Mouse (Mus musculus): ENCODE results near the gene Lemd2. TPM values are rescaled to one million over a fixed set of nuclear protein-coding genes. Genes with fewer than 3 reads are reported as not detected.
A peak's percentile ranks its signal among the peaks of the same experiment; 100 is the strongest.

The Lemd2 gene
- polyA plus RNA-seq, 1 experiment = 72.1 TPM

- no peak for TF ChIP-seq SRF (IDR thresholded peaks at IDR 0.05; ENCODE audit: control insufficient read depth, insufficient read length, low read depth)
- TF ChIP-seq USF1 (IDR thresholded peaks at IDR 0.05; ENCODE audit: low read depth) = no peak
- TF ChIP-seq POLR2A (IDR thresholded peaks at IDR 0.05; ENCODE audit: insufficient read length, low read depth) = no peak
- no peak for TF ChIP-seq MYOG (IDR thresholded peaks at IDR 0.05; ENCODE audit: control insufficient read depth in 1 of 3, insufficient read depth in 1 of 3, insufficient read length in 2 of 3, low read depth in 2 of 3)
- no peak for TF ChIP-seq POLR2AphosphoS2 (IDR thresholded peaks at IDR 0.05; ENCODE audit: insufficient read length, low read depth)
- no peak for TF ChIP-seq MYOD1 (IDR thresholded peaks at IDR 0.05; ENCODE audit: control insufficient read depth in 1 of 3, insufficient read length in 2 of 3, low read depth in 2 of 3)
- no peak for TF ChIP-seq TCF12 (IDR thresholded peaks at IDR 0.05; ENCODE audit: insufficient read depth, poor library complexity, severe bottlenecking)
- no peak for TF ChIP-seq MAX (IDR thresholded peaks at IDR 0.05; ENCODE audit: low read depth)
- no peak for TF ChIP-seq E2F4 (IDR thresholded peaks at IDR 0.05; ENCODE audit: insufficient read depth)
- TF ChIP-seq CEBPB (IDR thresholded peaks at IDR 0.05; ENCODE audit: insufficient read depth, poor library complexity, severe bottlenecking) = no peak
- TF ChIP-seq TCF3 (IDR thresholded peaks at IDR 0.05; ENCODE audit: insufficient read length, low read depth) = no peak
- no peak for TF ChIP-seq REST (IDR thresholded peaks at IDR 0.05; ENCODE audit: insufficient read depth, insufficient read length)
- H3K4me3 ChIP-seq = no peak overlapping the region
- no peaks in the 10 kb centered on the region for H3K79me2 ChIP-seq (ENCODE audit: control insufficient read depth, insufficient read depth)
- H3ac ChIP-seq (ENCODE audit: control insufficient read depth, insufficient read length) = no peak overlapping the region
- no peaks in the 10 kb centered on the region for H3K36me3 ChIP-seq (ENCODE audit: control insufficient read depth, insufficient read depth)
- H3K27me3 ChIP-seq (ENCODE audit: control insufficient read depth, insufficient read depth, insufficient read length) = no peaks in the 10 kb centered on the region
- no peak overlapping the region for H3K4me2 ChIP-seq (ENCODE audit: low read depth)
Observed at GRCm38 (mm10) chr17:27212006-27212405, 7.7 kb upstream of the Lemd2 start.

- H3K36me3 ChIP-seq (ENCODE audit: control insufficient read depth, insufficient read depth) = no peaks in the 10 kb centered on the region
- no peak overlapping the region for H3K4me3 ChIP-seq
- no peak for TF ChIP-seq MAX (IDR thresholded peaks at IDR 0.05; ENCODE audit: low read depth)
- H3K79me2 ChIP-seq (ENCODE audit: control insufficient read depth, insufficient read depth) = peaks cover 12% of the 10 kb centered on the region
- H3ac ChIP-seq (ENCODE audit: control insufficient read depth, insufficient read length) = no peak overlapping the region
- peak overlapping the region; percentile 35 for H3K4me2 ChIP-seq (ENCODE audit: low read depth)
- H3K27me3 ChIP-seq (ENCODE audit: control insufficient read depth, insufficient read depth, insufficient read length) = no peaks in the 10 kb centered on the region
Observed at GRCm38 (mm10) chr17:27207113-27207707, 2.9 kb upstream of the Lemd2 start.

- peak overlapping the region; percentile 68 for H3K4me2 ChIP-seq (ENCODE audit: low read depth)
- TF ChIP-seq USF1 (IDR thresholded peaks at IDR 0.05; ENCODE audit: low read depth) (no peak), MYOG (IDR thresholded peaks at IDR 0.05; ENCODE audit: control insufficient read depth in 1 of 3, insufficient read depth in 1 of 3, insufficient read length in 2 of 3, low read depth in 2 of 3) (no peak), MYOD1 (IDR thresholded peaks at IDR 0.05; ENCODE audit: control insufficient read depth in 1 of 3, insufficient read length in 2 of 3, low read depth in 2 of 3) (no peak)
- H3K79me2 ChIP-seq (ENCODE audit: control insufficient read depth, insufficient read depth) = peaks cover 17% of the 10 kb centered on the region
Observed at GRCm38 (mm10) chr17:27203358-27204074, 753 bp downstream of the Lemd2 start.

GRCm38 (mm10) chr17:27202919-27203357 lies 1.3 kb downstream of the Lemd2 start:
- no peaks in the 10 kb centered on the region for H3K36me3 ChIP-seq (ENCODE audit: control insufficient read depth, insufficient read depth)
- no peaks in the 10 kb centered on the region for H3K27me3 ChIP-seq (ENCODE audit: control insufficient read depth, insufficient read depth, insufficient read length)
- TF ChIP-seq REST (IDR thresholded peaks at IDR 0.05; ENCODE audit: insufficient read depth, insufficient read length) = no peak
- no peak for TF ChIP-seq TCF12 (IDR thresholded peaks at IDR 0.05; ENCODE audit: insufficient read depth, poor library complexity, severe bottlenecking)
- TF ChIP-seq MYOG (IDR thresholded peaks at IDR 0.05; ENCODE audit: control insufficient read depth in 1 of 3, insufficient read depth in 1 of 3, insufficient read length in 2 of 3, low read depth in 2 of 3) = no peak
- no peak for TF ChIP-seq USF1 (IDR thresholded peaks at IDR 0.05; ENCODE audit: low read depth)
- no peak for TF ChIP-seq POLR2A (IDR thresholded peaks at IDR 0.05; ENCODE audit: insufficient read length, low read depth)
- TF ChIP-seq CEBPB (IDR thresholded peaks at IDR 0.05; ENCODE audit: insufficient read depth, poor library complexity, severe bottlenecking) = no peak
- TF ChIP-seq MYOD1 (IDR thresholded peaks at IDR 0.05; ENCODE audit: control insufficient read depth in 1 of 3, insufficient read length in 2 of 3, low read depth in 2 of 3) = no peak
- TF ChIP-seq E2F4 (IDR thresholded peaks at IDR 0.05; ENCODE audit: insufficient read depth) = no peak
- no peak for TF ChIP-seq TCF3 (IDR thresholded peaks at IDR 0.05; ENCODE audit: insufficient read length, low read depth)
- no peak for TF ChIP-seq POLR2AphosphoS2 (IDR thresholded peaks at IDR 0.05; ENCODE audit: insufficient read length, low read depth)
- no peak for TF ChIP-seq MAX (IDR thresholded peaks at IDR 0.05; ENCODE audit: low read depth)
- no peak for TF ChIP-seq SRF (IDR thresholded peaks at IDR 0.05; ENCODE audit: control insufficient read depth, insufficient read length, low read depth)
- H3ac ChIP-seq (ENCODE audit: control insufficient read depth, insufficient read length) = peak overlapping the region; percentile 91
- H3K4me2 ChIP-seq (ENCODE audit: low read depth) = peak overlapping the region; percentile 68
- H3K79me2 ChIP-seq (ENCODE audit: control insufficient read depth, insufficient read depth) = peaks cover 17% of the 10 kb centered on the region
- H3K4me3 ChIP-seq = peak overlapping the region; percentile 53

More at GRCm38 (mm10) chr17:27203358-27204074, 753 bp downstream of the Lemd2 start:
- no peaks in the 10 kb centered on the region for H3K27me3 ChIP-seq (ENCODE audit: control insufficient read depth, insufficient read depth, insufficient read length)
- peak overlapping the region; percentile 53 for H3K4me3 ChIP-seq
- H3ac ChIP-seq (ENCODE audit: control insufficient read depth, insufficient read length) = peak overlapping the region; percentile 91
- H3K36me3 ChIP-seq (ENCODE audit: control insufficient read depth, insufficient read depth) = no peaks in the 10 kb centered on the region

GRCm38 (mm10) chr17:27201981-27202380 lies 2.3 kb downstream of the Lemd2 start:
- Histone ChIP-seq H3K27me3 (ENCODE audit: control insufficient read depth, insufficient read depth, insufficient read length) (no peaks in the 10 kb centered on the region), H3K79me2 (ENCODE audit: control insufficient read depth, insufficient read depth) (peaks cover 17% of the 10 kb centered on the region), H3K4me3 (peak overlapping the region; percentile 53), H3ac (ENCODE audit: control insufficient read depth, insufficient read length) (no peak overlapping the region), H3K36me3 (ENCODE audit: control insufficient read depth, insufficient read depth) (no peaks in the 10 kb centered on the region), H3K4me2 (ENCODE audit: low read depth) (no peak overlapping the region)
- TF ChIP-seq REST (IDR thresholded peaks at IDR 0.05; ENCODE audit: insufficient read depth, insufficient read length) (no peak), MAX (IDR thresholded peaks at IDR 0.05; ENCODE audit: low read depth) (no peak)
